Mouse (Mus musculus) hindbrain, embryonic 16.5 days (tissue): ENCODE results near the gene Gipc1. TPM values are rescaled to one million over a fixed set of nuclear protein-coding genes. Genes with fewer than 3 reads are reported as not detected.
A peak's percentile ranks its signal among the peaks of the same experiment; 100 is the strongest.

Experiments used
- ATAC-seq: fragments of 200-750 bp; cut with Nextera tagmentation; 2 replicates; pipeline ENCODE4 v1.8.0; 2017; ENCODE audit warnings: moderate TSS enrichment, moderate library complexity
- H3K27ac ChIP-seq: fragments of 300-500 bp; sonication (generic); 2 replicates; pipeline ENCODE4 v1.5.1; 2014; ENCODE audit warnings: low read depth, mild to moderate bottlenecking, control low read depth, low read length, moderate library complexity
- H3K27me3 ChIP-seq: fragments of 300-500 bp; sonication (generic); replicated peaks from 2 replicates; pipeline ENCODE4 v1.6.1; 2014; ENCODE audit warnings: low read length; ENCODE audit not compliant: control insufficient read depth, insufficient read depth
- H3K36me3 ChIP-seq: fragments of 300-500 bp; sonication (generic); 2 replicates; pipeline ENCODE4 v1.6.1; 2014; ENCODE audit warnings: mild to moderate bottlenecking, low read length, moderate library complexity, mixed read lengths; ENCODE audit not compliant: control insufficient read depth, insufficient read depth
- H3K4me1 ChIP-seq: fragments of 300-500 bp; sonication (generic); 2 replicates; pipeline ENCODE4 v1.6.1; 2014; ENCODE audit warnings: low read depth, low read length; ENCODE audit not compliant: control insufficient read depth, insufficient read depth
- H3K4me2 ChIP-seq: fragments of 300-500 bp; sonication (generic); 2 replicates; pipeline ENCODE4 v1.6.1; 2014; ENCODE audit warnings: mild to moderate bottlenecking, low read length, control low read depth, moderate library complexity
- H3K4me3 ChIP-seq: fragments of 300-500 bp; sonication (generic); 2 replicates; pipeline ENCODE4 v1.5.1; 2014; ENCODE audit warnings: mild to moderate bottlenecking, low read length, control low read depth, moderate library complexity
- H3K9ac ChIP-seq: fragments of 300-500 bp; sonication (generic); 2 replicates; pipeline ENCODE4 v1.6.1; 2014; ENCODE audit warnings: low read depth, mild to moderate bottlenecking, control low read depth, low read length, moderate library complexity
- H3K9me3 ChIP-seq: fragments of 300-500 bp; sonication (generic); 2 replicates; pipeline ENCODE4 v1.6.1; 2014; ENCODE audit warnings: mild to moderate bottlenecking, low read length, moderate library complexity; ENCODE audit not compliant: control insufficient read depth
- WGBS: fragments of 180-500 bp; shearing (Covaris S2); extraction: QIAGEN DNeasy Blood & Tissue Kit; methylation state at CpG from one replicate; pipeline ENCODE4 v1.1.7; 2014; 5-methylcytosine and 5-hydroxymethylcytosine counted together
- polyA plus RNA-seq: library from polyadenylated mRNA; unstranded; fragments of >200 nt; fragmentation: Nextera tagmentation; extraction: Ambion mirVana; gene quantifications from 2 replicates; pipeline ENCODE4 v1.2.1, GENCODE M21; 2015

Gene Gipc1
- 135 TPM in 2 replicates for polyA plus RNA-seq

DNA sequence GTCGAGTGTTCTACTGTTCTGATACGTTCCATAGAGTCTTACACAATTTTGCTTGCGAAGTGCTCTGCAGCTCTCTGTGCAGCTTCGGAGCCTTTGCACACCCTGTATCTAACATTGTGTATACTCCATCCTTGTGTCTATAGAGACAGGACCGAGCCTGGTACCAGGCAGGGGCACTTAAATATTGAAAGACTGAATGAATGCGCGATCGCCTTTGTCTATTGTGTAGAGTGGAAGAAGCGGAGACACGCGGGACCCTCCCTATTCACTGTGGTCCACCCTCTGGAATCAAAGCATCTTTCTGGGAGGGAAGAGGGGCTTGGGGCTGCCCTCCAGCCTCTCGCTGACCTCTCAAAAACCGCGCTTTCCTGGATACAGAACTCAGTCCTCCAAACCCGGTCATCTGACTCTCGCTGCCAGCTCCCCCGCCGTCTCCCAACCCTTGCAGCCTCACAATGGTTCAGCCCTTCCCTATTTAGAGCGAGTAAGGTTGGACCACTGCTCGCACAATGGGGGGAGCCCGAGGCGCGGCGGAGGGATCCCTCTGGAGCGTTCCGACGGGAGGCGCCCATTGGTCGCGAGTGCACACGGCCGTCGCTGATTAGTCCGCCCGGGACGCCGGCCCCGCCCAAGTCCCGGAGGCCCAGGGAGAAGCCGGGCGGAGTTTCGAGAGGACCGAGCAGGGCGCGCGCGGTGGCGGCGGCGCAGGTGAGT, at the start of gene Gipc1:
Gene Gipc1 (plus strand): TSS at position 648 of the 714 bp plus-strand sequence.
- H3K27ac ChIP-seq: peak within 1 kb of the TSS; percentile 89
- no peaks in the 10 kb centered on the region for H3K27me3 ChIP-seq
- peak within 1 kb of the TSS; percentile 80 for H3K4me2 ChIP-seq
- ATAC-seq: peak; percentile 96
- H3K4me3 ChIP-seq: peak within 1 kb of the TSS; percentile 90
- H3K36me3 ChIP-seq: no peaks in the 10 kb centered on the region
- WGBS: 4% methylated on average over 41 of the region's 50 CpGs
- H3K4me1 ChIP-seq: peaks cover 17% of the 10 kb centered on the region
- H3K9ac ChIP-seq: peak within 1 kb of the TSS; percentile 89
- H3K9me3 ChIP-seq: no peaks in the 10 kb centered on the region

DNA sequence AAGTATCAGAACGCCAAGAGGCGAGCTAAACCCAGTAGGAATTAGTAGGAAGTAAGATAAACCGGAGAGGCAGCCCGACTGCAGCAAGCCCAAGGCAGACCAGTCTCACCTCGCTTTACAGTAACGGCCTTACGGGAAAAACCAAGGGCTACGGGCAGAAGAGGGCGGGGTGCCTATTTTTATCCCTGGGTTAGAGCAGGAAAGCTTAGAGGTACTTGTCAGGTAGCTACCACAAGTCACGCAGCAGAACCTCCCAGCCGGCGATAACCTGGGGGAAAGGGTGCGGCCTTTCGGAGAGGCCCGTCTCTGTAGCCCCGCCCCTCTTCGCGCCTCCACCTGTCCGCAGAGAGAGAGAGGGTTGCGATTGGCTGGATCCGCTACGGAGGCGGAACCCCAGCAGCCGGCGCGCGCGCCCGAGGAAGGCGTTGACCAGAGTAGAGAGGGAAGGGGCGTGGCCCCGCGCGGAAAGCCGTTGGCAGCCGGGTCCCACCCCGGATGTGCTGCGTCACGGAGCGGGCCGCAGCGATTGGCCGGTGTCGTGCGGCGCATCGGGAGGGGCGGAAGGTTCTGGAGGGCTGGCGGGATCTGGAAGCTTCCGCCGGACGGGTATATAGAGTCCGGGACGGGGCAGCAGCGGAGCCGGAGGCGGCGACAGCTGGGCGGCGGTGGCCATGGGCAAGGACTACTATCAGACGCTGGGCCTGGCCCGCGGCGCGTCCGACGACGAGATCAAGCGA, 44.6 kb upstream of the Gipc1 start, which contains the start of the genes Tecr and Dnajb1:
Gene Tecr (minus strand): TSS at position 311 of the 737 bp plus-strand sequence.
Gene Dnajb1 (plus strand): TSS at position 533 of the 737 bp plus-strand sequence.
- peak within 1 kb of the TSS; percentile 86 for H3K4me2 ChIP-seq
- peaks cover 18% of the 10 kb centered on the region for H3K4me1 ChIP-seq
- H3K9ac ChIP-seq: peak within 1 kb of the TSS; percentile 82
- H3K4me3 ChIP-seq: peak within 1 kb of the TSS; percentile 68
- under 1% methylated on average over 61 of the region's 69 CpGs for WGBS
- H3K9me3 ChIP-seq: no peaks in the 10 kb centered on the region
- no peaks in the 10 kb centered on the region for H3K27me3 ChIP-seq
- peak within 1 kb of the TSS; percentile 96 for H3K27ac ChIP-seq
- peak; percentile 96 for ATAC-seq
- peaks cover 21% of the 10 kb centered on the region for H3K36me3 ChIP-seq

- H3K4me3 ChIP-seq: peak overlapping the region; percentile 68
- H3K9ac ChIP-seq: peak overlapping the region; percentile 82
- H3K27me3 ChIP-seq: no peaks in the 10 kb centered on the region
- H3K36me3 ChIP-seq: peaks cover 22% of the 10 kb centered on the region
- no peaks in the 10 kb centered on the region for H3K9me3 ChIP-seq
- under 1% methylated on average over 51 of the region's 51 CpGs for WGBS
- ATAC-seq: peak; percentile 80
- peak overlapping the region; percentile 86 for H3K4me2 ChIP-seq
- peak overlapping the region; percentile 96 for H3K27ac ChIP-seq
- peaks cover 18% of the 10 kb centered on the region for H3K4me1 ChIP-seq
These were observed 44.1 kb upstream of the Gipc1 start for GRCm38 (mm10) chr8:83608398-83608829.

GRCm38 (mm10) chr8:83609086-83609485, 43.4 kb upstream of the Gipc1 start:
- H3K27ac ChIP-seq: peak overlapping the region; percentile 96
- H3K36me3 ChIP-seq: peaks cover 23% of the 10 kb centered on the region
- peak overlapping the region; percentile 68 for H3K4me3 ChIP-seq
- no peak for ATAC-seq
- WGBS: 35% methylated on average over 9 of the region's 9 CpGs
- no peaks in the 10 kb centered on the region for H3K9me3 ChIP-seq
- peaks cover 18% of the 10 kb centered on the region for H3K4me1 ChIP-seq
- H3K9ac ChIP-seq: peak overlapping the region; percentile 82
- H3K27me3 ChIP-seq: no peaks in the 10 kb centered on the region
- H3K4me2 ChIP-seq: peak overlapping the region; percentile 86

DNA sequence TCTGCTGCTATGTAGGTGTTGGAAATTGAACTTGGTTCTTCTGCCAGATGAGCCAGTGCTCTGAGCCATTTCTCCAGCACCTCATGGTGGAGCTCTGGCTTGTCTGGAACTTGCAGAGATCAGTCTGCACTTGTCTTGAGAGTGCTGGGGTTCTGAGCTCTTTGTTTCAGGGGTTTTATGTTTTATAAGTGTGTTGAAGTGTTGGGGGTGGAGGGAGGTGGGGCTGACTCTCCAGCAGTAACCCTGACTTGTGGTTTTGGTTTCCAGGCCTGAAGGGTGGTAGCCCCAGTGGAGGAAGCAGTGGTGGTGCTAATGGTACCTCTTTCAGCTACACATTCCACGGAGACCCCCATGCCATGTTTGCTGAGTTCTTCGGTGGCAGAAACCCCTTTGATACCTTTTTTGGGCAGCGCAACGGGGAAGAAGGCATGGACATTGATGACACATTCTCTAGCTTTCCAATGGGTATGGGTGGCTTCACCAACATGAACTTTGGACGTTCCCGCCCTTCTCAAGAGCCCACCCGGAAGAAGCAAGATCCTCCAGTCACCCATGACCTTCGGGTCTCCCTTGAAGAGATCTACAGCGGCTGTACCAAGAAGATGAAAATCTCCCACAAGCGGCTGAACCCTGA, 42.8 kb upstream of the Gipc1 start:
- 0 out of 2 replicates have a peak overlapping the region, but pooled peaks have one; percentile 82 for H3K9ac ChIP-seq
- H3K4me2 ChIP-seq: peak overlapping the region; percentile 86
- no peaks in the 10 kb centered on the region for H3K27me3 ChIP-seq
- peak overlapping the region; percentile 68 for H3K4me3 ChIP-seq
- no peak overlapping the region; the same call in 1 of the 2 replicates for H3K27ac ChIP-seq
- peaks cover 18% of the 10 kb centered on the region for H3K4me1 ChIP-seq
- peaks cover 26% of the 10 kb centered on the region for H3K36me3 ChIP-seq
- ATAC-seq: no peak
- WGBS: 92% methylated on average over 10 of the region's 10 CpGs
- H3K9me3 ChIP-seq: no peaks in the 10 kb centered on the region

GRCm38 (mm10) chr8:83611921-83612320, 40.6 kb upstream of the Gipc1 start:
- Histone ChIP-seq H3K9me3 (no peaks in the 10 kb centered on the region), H3K4me2 (no peak overlapping the region), H3K27me3 (no peaks in the 10 kb centered on the region), H3K36me3 (peaks cover 26% of the 10 kb centered on the region), H3K4me1 (peaks cover 17% of the 10 kb centered on the region), H3K9ac (no peak overlapping the region), H3K27ac (no peak overlapping the region), H3K4me3 (no peak overlapping the region)
- WGBS: 95% methylated on average over 4 of the region's 4 CpGs
- ATAC-seq: no peak

GRCm38 (mm10) chr8:83613695-83614094, 38.8 kb upstream of the Gipc1 start:
- no peak overlapping the region for H3K27ac ChIP-seq
- H3K36me3 ChIP-seq: peaks cover 26% of the 10 kb centered on the region
- H3K4me2 ChIP-seq: no peak overlapping the region
- H3K9ac ChIP-seq: no peak overlapping the region
- peaks cover 14% of the 10 kb centered on the region for H3K4me1 ChIP-seq
- no peak overlapping the region for H3K4me3 ChIP-seq
- WGBS: 97% methylated on average over 4 of the region's 4 CpGs
- H3K27me3 ChIP-seq: no peaks in the 10 kb centered on the region
- H3K9me3 ChIP-seq: no peaks in the 10 kb centered on the region
- ATAC-seq: no peak

DNA sequence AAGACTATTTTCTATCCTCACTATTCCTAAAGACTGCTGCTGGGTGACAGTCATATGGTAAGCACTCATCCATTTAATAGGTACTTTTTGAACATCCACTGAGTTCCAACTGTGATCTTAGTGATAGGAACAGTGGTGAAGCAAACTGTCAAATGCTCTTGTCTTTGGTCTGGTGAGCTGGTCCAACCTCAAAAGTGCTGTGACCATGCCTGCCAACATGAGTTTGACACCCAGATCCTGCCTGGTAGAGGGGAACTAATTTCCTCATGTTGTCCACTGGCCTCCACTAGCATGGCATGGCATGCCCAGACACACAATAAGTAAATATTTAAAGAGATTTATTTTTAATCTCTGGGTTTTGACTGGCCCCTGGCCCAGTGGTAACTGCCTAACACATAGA, 35.9 kb upstream of the Gipc1 start:
- Histone ChIP-seq H3K27ac (no peak overlapping the region), H3K27me3 (no peaks in the 10 kb centered on the region)

GRCm38 (mm10) chr8:83617111-83617510, 35.4 kb upstream of the Gipc1 start:
- H3K27ac ChIP-seq: no peak overlapping the region
- no peaks in the 10 kb centered on the region for H3K27me3 ChIP-seq
- no peaks in the 10 kb centered on the region; the same call in 1 of the 2 replicates for H3K4me1 ChIP-seq
- peaks cover 11% of the 10 kb centered on the region for H3K36me3 ChIP-seq
- 90% methylated on average over 2 of the region's 2 CpGs for WGBS
- no peak for ATAC-seq
- H3K4me3 ChIP-seq: no peak overlapping the region
- no peak overlapping the region for H3K4me2 ChIP-seq
- no peak overlapping the region for H3K9ac ChIP-seq
- no peaks in the 10 kb centered on the region for H3K9me3 ChIP-seq

More for the DNA sequence above, 35.9 kb upstream of the Gipc1 start:
- no peak for ATAC-seq
- no peaks in the 10 kb centered on the region for H3K9me3 ChIP-seq
- H3K36me3 ChIP-seq: peaks cover 15% of the 10 kb centered on the region
- no peak overlapping the region for H3K9ac ChIP-seq
- no peaks in the 10 kb centered on the region for H3K4me1 ChIP-seq
- H3K4me3 ChIP-seq: no peak overlapping the region
- no peak overlapping the region for H3K4me2 ChIP-seq
